Mouse (Mus musculus): ENCODE data around the gene Mtrf1l.

The Mtrf1l gene

GRCm38 (mm10) chr10:5805243-5805730 lies 18.4 kb downstream of the Mtrf1l start, which contains the start of gene Fbxo5:
Gene Fbxo5 (minus strand): TSS chr10:5805600.
- DNase-seq (ENCODE audit: low read depth, low spot score), result peak; percentile 94

- no peak for DNase-seq (ENCODE audit: low read depth, low spot score)
Measured at GRCm38 (mm10) chr10:5804691-5805156, 19.0 kb downstream of the Mtrf1l start.

- no peak for DNase-seq (ENCODE audit: low read depth, low spot score)
Measured at GRCm38 (mm10) chr10:5803739-5804138, 20.0 kb downstream of the Mtrf1l start.

DNA sequence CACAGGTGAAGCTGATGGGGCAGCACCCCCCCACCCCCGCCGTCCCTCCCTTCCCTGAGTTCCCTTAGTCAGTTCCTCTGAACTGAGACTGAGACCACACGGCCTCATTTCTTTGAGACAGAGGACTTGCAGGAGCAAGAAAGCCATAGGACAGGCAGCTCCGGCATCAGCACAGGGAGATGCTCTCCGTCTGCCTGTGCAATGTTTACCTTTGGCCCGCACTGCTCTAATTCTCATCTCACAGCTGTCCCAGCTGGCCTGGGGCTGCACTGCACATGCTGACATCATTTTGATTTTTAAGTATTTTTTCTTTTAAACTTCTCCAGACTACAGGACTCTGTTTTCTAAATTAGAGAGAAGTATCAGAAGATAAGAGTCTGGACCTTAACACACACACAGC lies 20.8 kb downstream of the Mtrf1l start:
- DNase-seq (ENCODE audit: low read depth, low spot score), result no peak

GRCm38 (mm10) chr10:5800490-5800889 lies 23.2 kb downstream of the Mtrf1l start:
- DNase-seq (ENCODE audit: low read depth, low spot score), result no peak

- no peak for DNase-seq (ENCODE audit: low read depth, low spot score)
Measured at GRCm38 (mm10) chr10:5798069-5798468, 25.6 kb downstream of the Mtrf1l start.

DNA sequence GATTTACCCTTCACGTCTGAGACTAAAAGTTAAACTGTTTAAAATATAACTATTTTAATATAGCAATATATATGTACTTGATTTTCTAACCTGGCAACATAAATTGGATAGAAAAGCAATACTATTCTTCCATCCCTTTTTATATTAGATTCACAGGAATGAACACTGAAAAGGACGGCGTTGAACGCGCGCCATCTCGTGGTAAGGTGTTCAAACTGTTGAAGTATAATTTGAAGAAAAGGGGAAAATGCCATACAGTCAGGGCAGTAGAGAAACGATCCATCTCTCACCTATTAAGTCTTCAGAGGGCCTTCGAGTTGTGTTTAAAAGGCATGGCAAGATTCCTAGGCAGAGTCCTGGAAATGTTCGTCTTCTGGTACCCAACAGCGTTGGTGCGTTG lies 33.1 kb downstream of the Mtrf1l start:
- DNase-seq (ENCODE audit: low read depth, low spot score), result no peak

- no peak for DNase-seq (ENCODE audit: low read depth, low spot score)
Measured at GRCm38 (mm10) chr10:5786923-5787322, 36.8 kb downstream of the Mtrf1l start.

Measured in WW6 (cell line).